Mouse (Mus musculus) liver, postnatal 0 days (tissue): ENCODE measurements around the gene Cdk16. TPM values are rescaled to one million over a fixed set of nuclear protein-coding genes. Genes with fewer than 3 reads are reported as not detected.
A peak's percentile ranks its signal among the peaks of the same experiment; 100 is the strongest.

Experiments
- ATAC-seq: fragments of 200-750 bp; cut with Nextera tagmentation; 2 replicates; pipeline ENCODE4 v1.8.0; 2017; ENCODE audit warnings: mild to moderate bottlenecking, moderate library complexity
- DNase-seq: peaks from one replicate; pipeline ENCODE4 v3.0.0-alpha.2; 2016
- H3K27ac ChIP-seq: fragments of 300-500 bp; sonication (generic); 2 replicates; pipeline ENCODE4 v1.5.1; 2014; ENCODE audit warnings: antibody characterized with exemption, moderate library complexity, mild to moderate bottlenecking, low read depth
- H3K27me3 ChIP-seq: fragments of 300-500 bp; sonication (generic); 2 replicates; pipeline ENCODE4 v1.6.1; 2014; ENCODE audit warnings: low read length, control low read depth, mixed read lengths; ENCODE audit not compliant: insufficient read depth
- H3K36me3 ChIP-seq: fragments of 300-500 bp; sonication (generic); replicated peaks from 2 replicates; pipeline ENCODE4 v1.6.1; 2014; ENCODE audit warnings: mild to moderate bottlenecking, control low read depth, low read length, moderate library complexity, mixed read lengths; ENCODE audit not compliant: insufficient read depth
- H3K4me1 ChIP-seq: fragments of 300-500 bp; sonication (generic); 2 replicates; pipeline ENCODE4 v1.6.1; 2014; ENCODE audit warnings: antibody characterized with exemption, mild to moderate bottlenecking, control low read depth; ENCODE audit not compliant: insufficient read depth
- H3K4me2 ChIP-seq: fragments of 300-500 bp; sonication (generic); 2 replicates; pipeline ENCODE4 v1.6.1; 2014; ENCODE audit warnings: low read depth, mild to moderate bottlenecking, low read length, moderate library complexity, mixed read lengths
- H3K4me3 ChIP-seq: fragments of 300-500 bp; sonication (generic); 2 replicates; pipeline ENCODE4 v1.5.1; 2014; ENCODE audit warnings: low read depth, low read length
- H3K9ac ChIP-seq: fragments of 300-500 bp; sonication (generic); replicated peaks from 2 replicates; pipeline ENCODE4 v1.6.1; 2014; ENCODE audit warnings: mild to moderate bottlenecking, moderate library complexity
- H3K9me3 ChIP-seq: fragments of 300-500 bp; sonication (generic); 2 replicates; pipeline ENCODE4 v1.6.1; 2016; ENCODE audit warnings: mild to moderate bottlenecking, control low read depth, low read length, mixed read lengths
- CTCF ChIP-seq: sonication (generic); IDR thresholded peaks from 2 replicates; pipeline ENCODE4 v1.5.1; 2016; ENCODE audit warnings: antibody characterized with exemption, low read depth
- EP300 ChIP-seq: IDR thresholded peaks from 2 replicates; pipeline ENCODE4 v1.6.1; 2016; ENCODE audit warnings: antibody characterized with exemption, low read depth, mild to moderate bottlenecking
- WGBS: fragments of 180-500 bp; shearing (Covaris S2); extraction: QIAGEN DNeasy Blood & Tissue Kit; methylation state at CpG from one replicate; pipeline ENCODE4 v1.1.7; 2014; ENCODE audit not compliant: insufficient replicate concordance; 5-methylcytosine and 5-hydroxymethylcytosine counted together
- polyA plus RNA-seq: library from polyadenylated mRNA; unstranded; fragments of >200 nt; fragmentation: Nextera tagmentation; extraction: Ambion mirVana; gene quantifications from 2 replicates; pipeline ENCODE4 v1.2.1, GENCODE M21; 2015

The Cdk16 gene
- polyA plus RNA-seq, result 15.3 TPM in 2 replicates

DNA sequence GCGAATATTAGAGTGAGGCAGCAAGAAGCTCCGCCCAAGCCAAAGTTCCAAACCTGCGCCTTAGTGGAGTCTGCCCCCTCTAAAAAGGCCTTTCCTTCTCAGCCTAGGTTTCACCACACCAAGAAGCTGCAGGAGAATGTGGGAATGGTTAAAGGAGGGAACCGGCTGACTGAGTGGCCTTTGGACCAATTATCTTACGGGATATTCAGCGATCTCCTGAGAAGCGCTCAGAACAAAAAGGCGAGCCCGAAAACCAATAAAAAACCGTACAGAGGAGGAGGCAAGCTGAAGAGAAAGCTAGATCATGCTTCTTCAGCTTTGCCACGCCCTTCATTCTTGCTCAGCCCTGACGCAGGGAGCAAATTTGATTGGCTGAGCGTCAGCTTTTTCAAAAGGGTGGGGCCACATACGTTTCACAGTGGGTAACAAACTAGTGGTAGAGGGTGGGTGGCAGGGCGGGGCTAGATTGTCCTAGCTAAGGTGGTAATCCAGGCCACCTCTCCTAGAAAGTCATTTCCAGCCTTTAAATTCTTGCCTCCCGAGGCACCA is at the start of gene Cdk16:
Gene Cdk16, plus strand, starts transcription at position 436 of the 549 bp plus-strand sequence.
- peak within 1 kb of the TSS; percentile 72 for H3K4me2 ChIP-seq
- TF ChIP-seq EP300, result no peak
- TF ChIP-seq CTCF, result no peak
- H3K4me3 ChIP-seq, result peak within 1 kb of the TSS; percentile 86
- peak; percentile 90 for ATAC-seq
- H3K4me1 ChIP-seq, result peaks cover 8% of the 10 kb centered on the region; the same call in 1 of the 2 replicates
- peak; percentile 85 for DNase-seq
- 13% methylated on average over 16 of the region's 16 CpGs for WGBS
- H3K9me3 ChIP-seq, result no peaks in the 10 kb centered on the region
- H3K27ac ChIP-seq, result peak within 1 kb of the TSS; percentile 98
- no peaks in the 10 kb centered on the region for H3K36me3 ChIP-seq
- no peaks in the 10 kb centered on the region for H3K27me3 ChIP-seq
- H3K9ac ChIP-seq, result peak within 1 kb of the TSS; percentile 94

DNA sequence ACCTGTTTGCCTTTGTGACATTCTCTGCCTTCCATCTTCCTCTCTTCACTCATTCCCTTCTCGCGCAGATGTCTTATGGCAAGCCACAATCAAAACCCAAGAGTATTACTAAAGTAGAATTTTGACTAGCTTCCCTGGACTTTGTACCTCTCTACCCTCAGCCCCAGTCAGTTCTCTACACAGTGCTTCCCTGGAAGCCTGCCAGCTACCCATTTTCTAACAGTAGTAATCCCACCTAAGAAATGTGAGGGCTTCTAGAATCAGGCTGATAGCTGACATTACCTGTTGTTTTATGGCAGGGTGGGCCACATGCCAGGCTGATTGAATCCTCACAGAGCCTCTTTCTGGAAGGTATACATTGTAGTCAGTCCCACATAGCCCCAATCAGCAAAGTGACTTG is 49.6 kb upstream of the Cdk16 start:
- Histone ChIP-seq H3K9ac (no peak overlapping the region), H3K9me3 (no peaks in the 10 kb centered on the region), H3K27me3 (no peaks in the 10 kb centered on the region), H3K4me3 (no peak overlapping the region), H3K4me2 (no peak overlapping the region), H3K4me1 (no peaks in the 10 kb centered on the region), H3K36me3 (peaks cover 38% of the 10 kb centered on the region), H3K27ac (no peak overlapping the region)
- 89% methylated on average over 2 of the region's 2 CpGs for WGBS
- DNase-seq, result no peak
- TF ChIP-seq CTCF, result no peak
- no peak for TF ChIP-seq EP300
- no peak for ATAC-seq

DNA sequence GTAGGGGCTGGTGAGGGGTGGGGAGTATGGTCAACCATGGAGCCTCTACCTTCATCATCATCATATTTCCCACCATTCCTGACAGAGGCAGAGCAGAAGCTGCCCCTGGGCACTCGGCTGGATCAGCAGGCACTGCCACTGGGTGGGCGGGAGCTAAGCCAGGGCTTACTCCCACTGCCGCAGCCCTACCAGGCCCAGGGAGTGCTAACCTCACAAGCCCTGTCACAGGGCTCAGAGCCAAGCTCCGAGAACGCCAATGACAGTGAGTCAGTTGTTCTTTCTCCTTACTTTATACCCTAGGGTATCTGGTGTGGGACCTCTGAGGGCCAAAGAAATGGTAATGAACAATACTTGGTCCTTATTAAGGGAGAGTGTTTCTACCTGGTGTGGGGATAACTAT is 43.0 kb upstream of the Cdk16 start:
- no peaks in the 10 kb centered on the region for H3K4me1 ChIP-seq
- no peak for ATAC-seq
- no peak for DNase-seq
- H3K9ac ChIP-seq, result no peak overlapping the region
- no peak overlapping the region for H3K4me3 ChIP-seq
- H3K27ac ChIP-seq, result no peak overlapping the region
- TF ChIP-seq CTCF (no peak), EP300 (no peak)
- peaks cover 32% of the 10 kb centered on the region for H3K36me3 ChIP-seq
- H3K27me3 ChIP-seq, result no peaks in the 10 kb centered on the region
- no peak overlapping the region for H3K4me2 ChIP-seq
- H3K9me3 ChIP-seq, result no peaks in the 10 kb centered on the region
- 88% methylated on average over 5 of the region's 5 CpGs for WGBS

DNA sequence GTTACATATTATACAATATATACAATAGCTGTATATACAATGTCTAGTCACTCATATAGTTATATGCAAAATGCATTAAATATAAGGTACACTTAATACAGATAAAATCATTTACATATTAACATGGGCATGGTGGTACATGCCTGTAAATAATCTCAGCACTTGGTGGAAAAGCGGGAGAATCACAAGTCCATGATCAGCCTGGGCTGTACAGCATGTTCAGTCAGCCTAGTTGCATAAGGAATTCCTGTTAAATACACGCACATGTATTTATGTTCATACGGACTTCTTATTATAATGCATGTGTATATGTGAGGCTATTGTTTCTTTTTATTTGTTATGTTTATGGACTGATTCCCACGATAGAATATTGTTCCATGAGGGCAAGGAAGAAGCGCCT is 30.2 kb upstream of the Cdk16 start:
- no peaks in the 10 kb centered on the region for H3K36me3 ChIP-seq
- H3K4me2 ChIP-seq, result peak overlapping the region; percentile 84
- H3K27me3 ChIP-seq, result no peaks in the 10 kb centered on the region
- WGBS, result 25% methylated on average over 5 of the region's 5 CpGs
- TF ChIP-seq EP300, result no peak
- no peaks in the 10 kb centered on the region for H3K9me3 ChIP-seq
- no peak for DNase-seq
- no peaks in the 10 kb centered on the region for H3K4me1 ChIP-seq
- no peak for ATAC-seq
- no peak overlapping the region for H3K27ac ChIP-seq
- H3K4me3 ChIP-seq, result peak overlapping the region; percentile 47
- H3K9ac ChIP-seq, result no peak overlapping the region

- Histone ChIP-seq H3K9ac (peak within 1 kb of the TSS; percentile 58), H3K36me3 (no peaks in the 10 kb centered on the region), H3K9me3 (no peaks in the 10 kb centered on the region), H3K4me1 (no peaks in the 10 kb centered on the region), H3K27me3 (no peaks in the 10 kb centered on the region), H3K4me3 (peak within 1 kb of the TSS; percentile 47), H3K4me2 (peak within 1 kb of the TSS; percentile 84), H3K27ac (peak within 1 kb of the TSS; percentile 52)
- TF ChIP-seq CTCF, result no peak
- 0 out of 2 replicates have a peak, but pooled peaks have one; percentile 14 for TF ChIP-seq EP300
- WGBS, result 14% methylated on average over 27 of the region's 27 CpGs
- ATAC-seq (peak; percentile 86), DNase-seq (peak; percentile 75)
Measured at GRCm38 (mm10) chrX:20658026-20658652, 29.6 kb upstream of the Cdk16 start, which contains the start of gene Uba1. TSS of gene Uba1 (plus strand) at chrX:20658326.

- H3K27me3 ChIP-seq, result no peaks in the 10 kb centered on the region
- DNase-seq (peak; percentile 21), ATAC-seq (no peak)
- H3K4me2 ChIP-seq, result peak overlapping the region; percentile 84
- H3K27ac ChIP-seq, result peak overlapping the region; percentile 52
- 9% methylated on average over 24 of the region's 24 CpGs for WGBS
- peak overlapping the region; percentile 47 for H3K4me3 ChIP-seq
- no peaks in the 10 kb centered on the region for H3K36me3 ChIP-seq
- H3K9ac ChIP-seq, result peak overlapping the region; percentile 58
- H3K4me1 ChIP-seq, result no peaks in the 10 kb centered on the region
- no peaks in the 10 kb centered on the region for H3K9me3 ChIP-seq
- TF ChIP-seq EP300, result no peak
- TF ChIP-seq CTCF, result no peak
Measured at GRCm38 (mm10) chrX:20658891-20659406, 28.8 kb upstream of the Cdk16 start.
